Mouse (Mus musculus) liver, embryonic 14.5 days (tissue): ENCODE measurements around the gene 1700016K19Rik.

Source experiments
- CTCF ChIP-seq: IDR thresholded peaks from 2 replicates; pipeline ENCODE4 v1.5.1; 2016; ENCODE audit warnings: antibody characterized with exemption, low read depth, control low read depth
- EP300 ChIP-seq: IDR thresholded peaks from 2 replicates; pipeline ENCODE4 v1.6.1; 2016; ENCODE audit warnings: antibody characterized with exemption, low read depth

GRCm38 (mm10) chr11:75978051-75978450, 21.7 kb upstream of the 1700016K19Rik start:
- TF ChIP-seq CTCF (no peak), EP300 (no peak)
